Mouse (Mus musculus) lung, postnatal 0 days (tissue): ENCODE measurements around the gene Sfr1.

Source experiments
- CTCF ChIP-seq: IDR thresholded peaks from 2 replicates; pipeline ENCODE4 v1.5.1; 2016; ENCODE audit warnings: antibody characterized with exemption, mild to moderate bottlenecking
- EP300 ChIP-seq: IDR thresholded peaks from 2 replicates; pipeline ENCODE4 v1.6.1; 2016; ENCODE audit warnings: antibody characterized with exemption, mild to moderate bottlenecking, control low read depth

DNA sequence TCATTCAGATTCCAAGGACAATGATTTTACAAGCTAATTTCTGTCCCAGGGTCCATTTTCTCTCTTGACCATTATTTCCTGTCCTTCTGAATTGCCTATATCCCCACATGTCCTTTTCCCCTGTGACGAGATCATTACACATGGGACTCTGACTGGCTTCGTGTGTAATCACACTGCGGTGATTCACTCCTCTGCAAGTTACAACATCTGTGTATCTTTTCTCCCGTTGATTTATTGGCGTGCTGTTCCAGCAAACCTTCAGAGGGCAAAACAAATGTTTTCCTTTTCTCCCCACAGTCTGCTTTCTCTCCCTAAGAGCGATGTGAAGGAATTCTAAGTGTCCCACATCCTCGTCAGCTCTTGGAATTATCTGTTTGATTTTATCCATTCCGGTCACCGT is 31.7 kb upstream of the Sfr1 start:
- TF ChIP-seq CTCF: no peak
- TF ChIP-seq EP300: 0 out of 2 replicates have a peak, but pooled peaks have one; percentile 19
